Mouse (Mus musculus) neural tube, embryonic 10.5 days (tissue): ENCODE results near the gene Arf4.
"Not testable (repeated sequence)": the region's sequence is repeated elsewhere in the genome, so short reads cannot be mapped to it uniquely, and the experiment has no call there.

Experiments
- DNase-seq: peaks from one replicate; pipeline ENCODE4 v3.0.0-alpha.2; 2017; ENCODE audit warnings: low spot score; ENCODE audit errors: extremely low spot score

The Arf4 gene

GRCm38 (mm10) chr14:26662016-26662415, 24.1 kb downstream of the Arf4 start:
- no peak for DNase-seq

DNA sequence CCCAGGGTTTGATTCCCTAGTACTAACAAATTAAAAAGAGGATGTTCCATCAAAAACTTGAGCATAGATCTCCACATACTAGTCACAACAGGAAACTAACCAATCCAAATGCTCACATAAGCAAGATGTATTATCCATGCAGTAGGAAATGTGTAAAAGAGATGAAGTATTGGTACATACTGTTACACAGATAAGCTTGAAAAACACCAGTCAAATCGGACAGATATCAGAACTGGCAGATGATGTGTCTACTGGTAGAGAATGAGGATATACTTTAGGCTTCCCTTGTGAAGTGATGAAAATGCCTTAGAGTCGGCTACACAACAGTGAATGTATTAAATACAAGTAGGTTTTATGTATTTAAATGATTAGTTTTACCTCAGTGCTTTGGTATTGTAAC, 24.6 kb downstream of the Arf4 start:
- no peak for DNase-seq

- no peak for DNase-seq
These were observed 26.0 kb downstream of the Arf4 start for GRCm38 (mm10) chr14:26663851-26664250.

DNA sequence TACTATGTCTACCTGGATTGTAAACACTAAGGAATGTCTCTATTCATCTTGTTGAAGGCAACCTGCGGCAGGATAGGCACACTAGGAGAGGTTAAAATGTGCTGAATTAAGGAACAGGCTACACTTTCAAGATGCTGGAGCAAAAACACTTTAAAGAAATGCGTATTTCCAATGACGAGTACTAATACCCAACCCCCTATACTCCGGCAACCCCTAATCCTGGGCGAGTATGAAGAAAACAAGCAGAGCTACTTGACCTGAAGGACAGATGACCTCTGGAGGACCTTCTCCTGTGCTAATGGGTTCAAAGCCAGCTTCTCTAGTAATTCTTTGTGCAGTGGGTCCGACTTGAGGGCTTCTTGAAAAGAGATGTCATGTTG, 30.1 kb downstream of the Arf4 start:
- no peak for DNase-seq

DNA sequence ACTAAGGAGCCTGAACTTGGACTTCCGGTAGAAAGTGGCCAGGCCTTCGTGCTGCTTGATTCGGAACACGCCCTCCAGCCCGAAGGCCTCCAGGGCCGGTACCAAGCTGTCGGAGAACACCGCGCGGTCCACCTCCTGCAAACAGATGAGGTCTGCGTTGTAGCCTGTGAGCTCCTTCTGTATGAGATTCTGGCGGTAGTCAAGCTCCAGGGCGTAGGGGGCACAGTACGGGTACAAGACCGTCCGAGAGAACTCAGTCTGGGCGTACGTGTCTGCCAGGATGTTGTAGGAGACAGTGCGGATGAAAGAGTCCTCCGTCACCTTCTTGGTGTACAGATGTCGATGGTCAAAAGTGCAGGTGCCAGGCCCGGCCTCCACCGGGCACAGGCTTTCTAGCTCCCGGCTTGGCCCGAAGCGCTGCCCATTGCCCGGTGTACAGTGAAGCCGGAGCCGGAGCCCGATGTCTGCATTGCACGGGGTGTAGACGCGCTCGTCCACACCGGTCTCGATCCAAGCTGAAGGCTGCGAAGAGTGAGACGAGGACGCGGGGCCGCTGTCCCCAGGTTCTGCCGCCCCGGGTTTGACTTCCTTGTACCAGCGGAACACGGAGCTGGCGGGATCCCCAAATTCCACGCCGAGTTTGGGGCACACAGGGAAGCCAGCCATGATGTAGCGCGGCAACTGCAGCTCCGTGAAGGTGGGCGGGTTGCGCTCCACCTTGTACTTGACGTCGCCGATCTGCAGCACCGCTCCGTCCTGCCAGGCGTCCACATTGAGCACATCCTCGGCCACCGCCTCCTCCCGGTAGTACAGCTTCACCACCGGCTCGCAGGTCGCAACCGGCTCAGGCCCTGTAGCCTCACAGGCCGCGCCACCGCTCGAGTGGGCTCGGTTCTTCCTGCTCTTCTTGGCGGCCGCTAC, 30.8 kb downstream of the Arf4 start:
- DNase-seq: peak; percentile 51

DNA sequence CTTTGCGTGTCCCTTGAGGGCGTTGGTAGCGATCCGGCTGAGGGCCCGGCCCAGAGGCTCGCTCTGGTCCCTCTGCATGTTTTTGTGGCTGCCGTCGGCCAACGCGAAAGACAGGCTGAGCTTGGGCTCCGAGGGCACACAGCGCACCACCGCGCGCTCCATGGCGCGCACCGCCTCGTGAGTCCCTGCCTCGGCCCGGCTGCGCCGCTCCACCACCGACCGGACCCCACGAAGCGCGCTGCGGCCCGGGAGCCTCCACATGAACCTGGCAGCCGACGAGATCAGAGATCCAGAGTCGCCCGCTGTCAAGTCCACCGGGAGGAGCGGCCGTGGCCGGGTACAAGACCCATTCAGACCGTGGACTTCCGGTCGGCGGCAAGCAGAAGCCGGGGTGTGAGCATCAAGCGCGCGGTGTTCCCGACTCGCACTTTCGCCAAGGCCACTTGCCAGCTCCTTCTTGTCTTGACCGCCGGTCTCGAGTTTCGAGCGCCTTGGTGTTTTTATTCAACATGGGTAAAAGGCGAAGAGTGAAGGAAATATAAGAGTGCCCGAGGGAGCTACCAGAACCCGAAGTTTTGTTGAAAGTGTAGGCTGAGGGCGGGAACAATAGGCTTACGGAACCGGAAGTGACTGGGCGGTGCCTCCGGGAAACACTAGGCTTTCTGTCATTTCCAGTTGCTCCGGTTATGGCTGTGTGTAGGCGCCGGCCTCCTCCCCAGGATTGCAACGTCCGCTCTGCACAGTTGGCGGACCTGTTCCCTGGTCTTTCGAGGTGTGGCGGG, 31.6 kb downstream of the Arf4 start, which contains the start of gene Pde12:
Pde12 (minus strand) TSS at position 592 of the 782 bp plus-strand sequence.
- peak; percentile 93 for DNase-seq

- DNase-seq: no peak
These were observed 33.1 kb downstream of the Arf4 start for GRCm38 (mm10) chr14:26670964-26671363.

DNA sequence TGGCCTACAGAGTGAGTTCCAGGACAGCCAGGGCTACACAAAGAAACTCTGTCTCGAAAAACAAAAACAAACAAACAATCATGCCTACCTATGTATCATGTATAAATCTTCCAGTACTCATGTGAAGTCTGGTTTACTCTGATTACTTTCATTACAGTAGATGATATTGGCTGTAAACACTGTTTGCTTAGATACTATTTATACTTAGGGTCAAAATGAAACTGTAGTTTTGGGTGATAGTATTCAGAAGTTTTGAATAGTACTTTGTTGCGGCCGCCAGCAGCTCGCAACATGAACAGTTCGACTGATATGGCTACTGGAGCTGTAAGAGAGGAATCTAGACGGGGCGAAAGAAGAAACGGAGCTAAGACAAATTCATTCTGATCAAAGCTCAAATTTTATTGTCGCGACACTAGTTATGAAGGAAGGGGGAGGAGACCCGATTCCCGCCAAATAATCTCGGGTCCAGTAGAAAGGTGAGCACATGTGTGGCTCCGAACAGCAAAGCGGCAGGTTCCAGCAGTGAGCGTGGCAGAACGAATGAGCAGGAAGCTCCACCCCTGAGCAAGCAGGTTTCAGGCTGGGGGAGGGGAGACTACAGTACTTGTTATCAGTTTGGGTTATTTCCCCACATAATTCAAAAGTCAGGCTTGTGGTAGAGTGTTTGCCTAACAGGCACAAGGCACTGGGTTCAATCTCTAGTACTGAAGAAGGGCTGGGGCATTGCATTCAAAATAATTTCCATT, 34.2 kb downstream of the Arf4 start:
- DNase-seq: not testable (repeated sequence)

GRCm38 (mm10) chr14:26674476-26675169, 36.7 kb downstream of the Arf4 start:
- DNase-seq: not testable (repeated sequence)

- no peak for DNase-seq
These were observed 37.5 kb downstream of the Arf4 start for GRCm38 (mm10) chr14:26675371-26675770.

DNA sequence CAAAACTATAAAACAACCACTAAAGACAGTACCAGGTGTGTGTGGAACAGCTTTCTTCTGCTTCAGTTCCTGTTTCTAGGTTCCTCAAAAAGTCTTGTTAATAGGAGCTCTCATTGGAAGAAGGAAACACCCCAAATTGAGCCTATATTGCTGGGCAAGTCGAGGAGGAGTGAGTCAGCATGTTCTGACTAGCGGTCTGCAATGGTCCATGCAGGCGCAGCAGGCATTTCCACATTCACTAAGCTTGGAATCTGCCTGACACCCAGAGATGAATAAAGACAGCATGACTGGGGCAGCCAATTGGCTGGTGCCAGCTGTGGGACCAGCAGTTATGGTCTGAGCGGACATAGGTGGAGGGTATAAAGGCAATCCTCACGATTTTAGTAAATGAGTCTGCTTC, 37.9 kb downstream of the Arf4 start:
- DNase-seq: no peak

DNA sequence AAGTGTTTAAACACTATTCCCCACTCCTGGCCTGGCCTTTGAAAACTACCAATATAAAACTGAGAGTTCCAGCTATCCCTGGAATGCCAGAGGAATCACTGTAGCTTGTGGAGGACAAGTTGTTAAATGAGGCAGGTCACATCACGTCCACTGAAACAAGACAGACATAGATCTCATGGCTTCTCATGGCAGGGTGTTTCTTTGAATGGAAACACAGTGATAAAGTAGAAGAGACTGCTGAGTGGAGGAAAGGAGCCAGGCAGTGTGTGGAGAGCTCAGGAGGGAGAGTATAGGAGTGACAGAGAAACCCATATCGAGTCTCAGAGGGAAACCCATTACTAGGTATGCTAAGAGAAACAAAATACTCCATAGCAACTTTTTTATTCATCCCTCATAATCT, 52.9 kb downstream of the Arf4 start:
- no peak for DNase-seq

DNA sequence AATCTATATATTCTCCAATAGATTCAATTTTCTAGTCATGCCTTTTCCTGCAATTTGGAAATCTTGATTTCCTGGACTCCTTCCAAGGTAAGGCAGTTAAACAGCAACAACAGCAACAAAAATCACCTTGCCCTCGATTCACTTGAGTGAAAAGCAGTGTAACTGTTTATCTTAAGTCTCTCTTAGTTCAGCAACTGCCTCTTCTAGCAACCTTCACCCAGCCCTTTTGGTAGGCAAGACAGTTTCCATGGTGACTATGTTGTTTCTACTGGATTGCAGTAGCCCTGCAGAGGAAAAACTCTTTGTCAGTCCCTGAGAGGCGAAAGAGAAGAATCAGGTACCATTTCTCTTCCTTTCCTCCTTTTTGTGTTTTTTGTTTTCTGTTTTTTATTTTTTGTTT, 53.5 kb downstream of the Arf4 start:
- DNase-seq: no peak

DNA sequence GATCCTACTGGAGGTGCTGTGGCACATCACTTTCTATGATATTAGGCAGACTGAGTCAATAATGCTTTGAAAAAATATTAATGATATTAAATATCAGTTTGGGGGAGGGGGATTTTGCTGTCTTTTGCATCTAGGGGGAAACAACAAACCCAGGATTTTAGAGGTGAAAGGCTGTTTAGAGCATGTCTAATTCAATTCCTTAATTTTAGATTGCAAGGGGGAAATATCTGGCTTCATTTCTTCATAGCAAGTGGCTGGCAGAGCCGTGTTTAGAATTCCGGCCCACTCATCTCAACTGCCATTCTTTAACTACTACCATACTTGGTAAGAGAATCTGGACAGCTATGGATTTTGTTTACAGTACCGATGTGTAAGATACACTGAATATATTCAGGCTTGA, 55.1 kb downstream of the Arf4 start, which contains the start of gene Dnah12:
Dnah12 (plus strand) TSS at position 301 of the 400 bp plus-strand sequence.
- DNase-seq: no peak

DNA sequence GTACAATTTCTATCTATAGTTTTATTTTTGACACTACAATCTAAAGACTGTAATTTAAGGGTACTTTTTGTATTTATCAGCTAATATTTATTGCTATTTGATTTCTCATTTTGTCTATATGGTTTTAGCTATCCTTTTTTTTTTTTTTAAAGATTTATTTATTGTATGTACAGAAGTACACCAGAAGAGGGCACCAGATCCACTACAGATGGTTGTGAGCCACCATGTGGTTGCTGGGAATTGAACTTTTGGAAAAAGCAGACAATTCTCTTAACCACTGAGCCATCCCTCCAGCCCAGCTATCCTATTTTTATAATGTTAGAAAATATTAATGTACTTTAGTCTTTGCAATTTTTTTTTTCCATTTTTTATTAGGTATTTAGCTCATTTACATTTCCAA, 60.0 kb downstream of the Arf4 start:
- no peak for DNase-seq

- DNase-seq: not testable (repeated sequence)
These were observed 67.4 kb downstream of the Arf4 start for GRCm38 (mm10) chr14:26705246-26705645.
